Mouse (Mus musculus): ENCODE results near the gene Cdc37. TPM values are rescaled to one million over a fixed set of nuclear protein-coding genes. Genes with fewer than 3 reads are reported as not detected.
A peak's percentile ranks its signal among the peaks of the same experiment; 100 is the strongest.

The Cdc37 gene
- polyA plus RNA-seq, 1 experiment from 2014 or later, result 213 TPM

DNA sequence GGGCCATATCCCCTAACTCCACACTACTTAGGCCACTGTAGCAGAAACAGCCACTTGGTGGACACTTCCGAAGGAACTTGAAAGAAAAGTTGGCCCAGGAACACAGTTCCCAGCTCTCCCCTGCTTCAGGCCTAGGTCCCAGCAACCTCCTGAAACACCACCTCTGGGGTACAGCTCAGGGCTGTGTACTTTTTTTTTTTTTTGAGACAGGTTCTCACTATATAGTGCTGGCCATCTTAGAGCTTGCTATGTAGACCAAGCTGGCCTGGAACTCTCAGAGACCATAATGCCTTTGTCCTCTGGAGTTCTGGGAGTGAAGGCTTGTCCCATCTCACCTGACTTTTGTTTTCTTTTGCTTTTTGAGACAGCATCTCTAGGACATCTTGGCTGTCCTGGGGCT, 19.4 kb upstream of the Cdc37 start:
- Histone ChIP-seq H3K9ac (replicated peaks; ENCODE audit: low read depth, low read length) (no peak overlapping the region), H3K4me1 (replicated peaks; ENCODE audit: control insufficient read depth, insufficient read depth, low read length) (peaks cover 25% of the 10 kb centered on the region), H3K4me2 (ENCODE audit: low read length) (no peak overlapping the region), H3K27me3 (replicated peaks; ENCODE audit: control insufficient read depth, insufficient read depth, low read length) (peaks cover 30% of the 10 kb centered on the region), H3K9me3 (ENCODE audit: control insufficient read depth, low read length) (no peaks in the 10 kb centered on the region), H3K4me3 (replicated peaks; ENCODE audit: low read length) (no peak overlapping the region), H3K36me3 (ENCODE audit: control insufficient read depth, insufficient read depth) (no peaks in the 10 kb centered on the region), H3K27ac (ENCODE audit: low read length) (no peak overlapping the region)
- 28% methylated on average over 1 of the region's 1 CpGs for WGBS
- no peak for ATAC-seq

- peaks cover 28% of the 10 kb centered on the region for H3K4me1 ChIP-seq (replicated peaks; ENCODE audit: control insufficient read depth, insufficient read depth, low read length)
- no peaks in the 10 kb centered on the region for H3K36me3 ChIP-seq (ENCODE audit: control insufficient read depth, insufficient read depth)
- no peak overlapping the region for H3K9ac ChIP-seq (replicated peaks; ENCODE audit: low read depth, low read length)
- H3K27ac ChIP-seq (ENCODE audit: low read length), result 0 out of 2 replicates have a peak overlapping the region, but pooled peaks have one; percentile 13
- no peaks in the 10 kb centered on the region for H3K9me3 ChIP-seq (ENCODE audit: control insufficient read depth, low read length)
- no peak overlapping the region for H3K4me3 ChIP-seq (replicated peaks; ENCODE audit: low read length)
- ATAC-seq, result 0 out of 2 replicates have a peak, but pooled peaks have one; percentile 19
- peaks cover 37% of the 10 kb centered on the region for H3K27me3 ChIP-seq (replicated peaks; ENCODE audit: control insufficient read depth, insufficient read depth, low read length)
- no peak overlapping the region for H3K4me2 ChIP-seq (ENCODE audit: low read length)
- 15% methylated on average over 29 of the region's 30 CpGs for WGBS
Observed at GRCm38 (mm10) chr9:21168161-21169123, 18.7 kb upstream of the Cdc37 start.

GRCm38 (mm10) chr9:21167140-21168097, 17.6 kb upstream of the Cdc37 start:
- Histone ChIP-seq H3K27ac (ENCODE audit: low read length) (0 out of 2 replicates have a peak overlapping the region, but pooled peaks have one; percentile 13), H3K36me3 (ENCODE audit: control insufficient read depth, insufficient read depth) (no peaks in the 10 kb centered on the region), H3K27me3 (replicated peaks; ENCODE audit: control insufficient read depth, insufficient read depth, low read length) (peaks cover 41% of the 10 kb centered on the region), H3K9ac (replicated peaks; ENCODE audit: low read depth, low read length) (no peak overlapping the region), H3K4me1 (replicated peaks; ENCODE audit: control insufficient read depth, insufficient read depth, low read length) (peaks cover 28% of the 10 kb centered on the region), H3K4me2 (ENCODE audit: low read length) (no peak overlapping the region), H3K4me3 (replicated peaks; ENCODE audit: low read length) (no peak overlapping the region), H3K9me3 (ENCODE audit: control insufficient read depth, low read length) (no peaks in the 10 kb centered on the region)
- ATAC-seq, result no peak
- 71% methylated on average over 10 of the region's 10 CpGs for WGBS

DNA sequence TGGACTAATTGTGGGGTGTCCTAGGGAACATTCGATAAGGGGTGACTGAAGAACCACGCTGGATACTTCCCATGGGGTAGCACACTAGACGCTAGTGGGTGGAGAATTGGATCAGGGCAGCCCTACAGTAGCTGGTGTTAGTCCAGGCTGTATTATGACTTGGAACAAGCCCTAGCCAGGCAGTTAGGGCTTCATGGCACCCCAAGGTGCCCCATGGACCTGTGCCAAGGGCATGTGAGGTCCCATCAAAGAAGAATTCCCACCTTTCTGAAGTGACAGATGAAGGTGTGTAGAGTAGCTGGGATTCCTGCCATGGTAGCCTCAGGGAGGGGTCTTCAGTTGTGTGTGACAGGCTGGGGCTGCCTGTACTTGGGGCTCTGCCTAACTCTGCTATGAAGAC, 16.7 kb upstream of the Cdc37 start:
- peak overlapping the region; percentile 73 for H3K4me2 ChIP-seq (ENCODE audit: low read length)
- H3K36me3 ChIP-seq (ENCODE audit: control insufficient read depth, insufficient read depth), result no peaks in the 10 kb centered on the region
- no peak for ATAC-seq
- 36% methylated on average over 3 of the region's 3 CpGs for WGBS
- no peaks in the 10 kb centered on the region for H3K9me3 ChIP-seq (ENCODE audit: control insufficient read depth, low read length)
- H3K27ac ChIP-seq (ENCODE audit: low read length), result no peak overlapping the region
- peaks cover 43% of the 10 kb centered on the region for H3K27me3 ChIP-seq (replicated peaks; ENCODE audit: control insufficient read depth, insufficient read depth, low read length)
- H3K4me1 ChIP-seq (replicated peaks; ENCODE audit: control insufficient read depth, insufficient read depth, low read length), result peaks cover 29% of the 10 kb centered on the region
- H3K9ac ChIP-seq (replicated peaks; ENCODE audit: low read depth, low read length), result no peak overlapping the region
- peak overlapping the region; percentile 58 for H3K4me3 ChIP-seq (replicated peaks; ENCODE audit: low read length)

DNA sequence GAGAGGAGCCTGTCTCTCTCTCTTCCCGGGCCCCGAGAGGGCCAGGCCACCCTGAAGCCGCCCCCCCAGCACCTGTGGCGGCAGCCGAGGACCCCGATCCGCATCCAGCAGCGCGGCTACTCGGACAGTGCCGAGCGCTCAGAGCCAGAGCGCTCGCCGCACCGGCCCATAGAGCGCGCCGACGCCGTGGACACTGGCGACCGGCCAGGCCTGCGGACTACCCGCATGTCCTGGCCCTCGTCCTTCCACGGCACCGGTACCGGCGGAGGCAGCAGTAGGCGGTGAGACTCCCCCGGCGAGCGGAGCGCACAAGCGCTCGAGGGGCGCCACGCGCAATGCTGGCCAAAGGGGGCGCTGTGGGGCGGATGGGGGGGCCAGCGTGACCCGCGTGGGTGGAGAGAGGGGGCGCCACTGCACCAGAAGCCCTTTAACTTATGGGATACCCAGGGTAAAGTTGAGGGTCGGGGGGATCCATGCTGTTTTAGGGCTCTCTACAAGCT, 16.2 kb upstream of the Cdc37 start:
- no peak overlapping the region for H3K27ac ChIP-seq (ENCODE audit: low read length)

DNA sequence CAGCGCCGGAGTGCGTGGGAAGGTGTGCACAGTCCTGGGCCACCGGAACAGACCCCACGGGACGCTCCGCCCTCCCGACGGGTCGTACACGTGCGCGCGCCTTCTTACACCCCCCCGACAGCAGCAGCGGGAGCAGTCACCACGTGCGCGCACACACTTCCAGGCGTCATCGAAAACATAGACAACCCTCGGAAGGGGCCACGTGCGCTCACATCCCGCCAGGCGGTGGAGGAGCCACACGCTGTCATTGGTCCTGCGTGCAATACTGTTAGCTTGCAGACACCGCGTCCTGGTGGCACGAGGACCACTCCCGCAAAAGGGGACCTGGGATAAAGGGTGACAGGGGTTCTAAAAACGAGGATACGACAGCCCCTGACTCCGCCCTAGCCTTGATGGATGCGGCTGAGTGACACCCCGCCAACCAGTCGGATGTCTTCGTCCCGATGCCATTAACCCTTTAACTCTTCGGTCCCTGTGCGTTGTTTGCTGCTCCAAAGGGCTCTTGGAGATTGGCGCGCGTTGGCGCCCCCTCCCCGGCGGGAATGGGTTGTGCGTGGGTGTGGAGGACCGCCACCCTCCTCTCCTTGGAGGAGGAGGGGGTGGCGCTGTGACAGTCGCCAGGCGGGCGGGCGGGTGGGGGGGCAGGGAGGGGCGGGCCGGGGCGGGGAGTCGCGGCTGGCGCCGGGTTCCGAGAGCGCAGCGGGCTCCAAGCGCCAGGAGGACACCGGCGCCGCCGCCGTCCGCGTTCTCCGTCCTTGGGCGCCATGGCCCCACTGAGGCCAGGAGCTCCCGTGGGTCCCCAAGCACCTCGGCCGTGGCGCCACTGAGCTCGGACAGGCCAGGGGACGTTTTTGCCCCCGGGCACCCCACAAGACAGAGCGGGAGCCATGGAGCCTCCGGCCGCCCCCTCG, 15.5 kb upstream of the Cdc37 start, which contains the start of gene Pde4a:
Gene Pde4a, plus strand, starts transcription at position 674 of the 911 bp plus-strand sequence.
- Histone ChIP-seq H3K4me1 (replicated peaks; ENCODE audit: control insufficient read depth, insufficient read depth, low read length) (peaks cover 30% of the 10 kb centered on the region), H3K9ac (replicated peaks; ENCODE audit: low read depth, low read length) (peak within 1 kb of the TSS; percentile 55), H3K4me3 (replicated peaks; ENCODE audit: low read length) (peak within 1 kb of the TSS; percentile 58), H3K27ac (ENCODE audit: low read length) (no peak within 1 kb of the TSS; the same call in 1 of the 2 replicates), H3K9me3 (ENCODE audit: control insufficient read depth, low read length) (no peaks in the 10 kb centered on the region), H3K4me2 (ENCODE audit: low read length) (peak within 1 kb of the TSS; percentile 73), H3K27me3 (replicated peaks; ENCODE audit: control insufficient read depth, insufficient read depth, low read length) (peaks cover 44% of the 10 kb centered on the region), H3K36me3 (ENCODE audit: control insufficient read depth, insufficient read depth) (no peaks in the 10 kb centered on the region)
- under 1% methylated on average over 70 of the region's 86 CpGs for WGBS
- ATAC-seq, result peak; percentile 60

More for the DNA sequence above, 16.2 kb upstream of the Cdc37 start:
- H3K4me3 ChIP-seq (replicated peaks; ENCODE audit: low read length), result peak overlapping the region; percentile 58
- H3K9me3 ChIP-seq (ENCODE audit: control insufficient read depth, low read length), result no peaks in the 10 kb centered on the region
- peaks cover 44% of the 10 kb centered on the region for H3K27me3 ChIP-seq (replicated peaks; ENCODE audit: control insufficient read depth, insufficient read depth, low read length)
- H3K4me1 ChIP-seq (replicated peaks; ENCODE audit: control insufficient read depth, insufficient read depth, low read length), result peaks cover 30% of the 10 kb centered on the region
- no peak for ATAC-seq
- 2% methylated on average over 47 of the region's 47 CpGs for WGBS
- peak overlapping the region; percentile 73 for H3K4me2 ChIP-seq (ENCODE audit: low read length)
- H3K36me3 ChIP-seq (ENCODE audit: control insufficient read depth, insufficient read depth), result no peaks in the 10 kb centered on the region
- peak overlapping the region; percentile 55 for H3K9ac ChIP-seq (replicated peaks; ENCODE audit: low read depth, low read length)

- WGBS, result 2% methylated on average over 25 of the region's 26 CpGs
- H3K27ac ChIP-seq (ENCODE audit: low read length), result no peak overlapping the region
- no peaks in the 10 kb centered on the region for H3K9me3 ChIP-seq (ENCODE audit: control insufficient read depth, low read length)
- H3K4me1 ChIP-seq (replicated peaks; ENCODE audit: control insufficient read depth, insufficient read depth, low read length), result peaks cover 30% of the 10 kb centered on the region
- H3K27me3 ChIP-seq (replicated peaks; ENCODE audit: control insufficient read depth, insufficient read depth, low read length), result peaks cover 44% of the 10 kb centered on the region
- H3K4me3 ChIP-seq (replicated peaks; ENCODE audit: low read length), result peak overlapping the region; percentile 58
- peak overlapping the region; percentile 28 for H3K4me2 ChIP-seq (ENCODE audit: low read length)
- no peaks in the 10 kb centered on the region for H3K36me3 ChIP-seq (ENCODE audit: control insufficient read depth, insufficient read depth)
- ATAC-seq, result no peak
- H3K9ac ChIP-seq (replicated peaks; ENCODE audit: low read depth, low read length), result no peak overlapping the region; the same call in 1 of the 2 replicates
Observed at GRCm38 (mm10) chr9:21164072-21164471, 14.3 kb upstream of the Cdc37 start.

Measured in forebrain, embryonic 16.5 days (tissue).